Mouse (Mus musculus) granulocyte monocyte progenitor cell, adult 5-6 weeks (primary cell): ENCODE results near the gene Rapgef2. TPM values are rescaled to one million over a fixed set of nuclear protein-coding genes. Genes with fewer than 3 reads are reported as not detected.
A peak's percentile ranks its signal among the peaks of the same experiment; 100 is the strongest.
"Not testable (repeated sequence)": the region's sequence is repeated elsewhere in the genome, so short reads cannot be mapped to it uniquely, and the experiment has no call there.

ENCODE experiments used
- ATAC-seq: replicated peaks from 2 replicates; pipeline ENCODE4 v1.8.0; 2016; ENCODE audit warnings: mild to moderate bottlenecking, moderate TSS enrichment, inconsistent platforms; ENCODE audit not compliant: poor library complexity, severe bottlenecking
- total RNA-seq, 2 experiments: library from RNA; stranded (forward) in 1 of 2; stranded (reverse) in 1 of 2; fragments of 200-712, 200-1000 nt in 1 of 2; fragments of >200 nt in 1 of 2; fragmentation: Nextera tagmentation in 1 of 2; gene quantifications; 2 replicates each; pipeline ENCODE4 v1.2.3; 2014 to 2017

Gene Rapgef2
- total RNA-seq, 2 experiments from 2014 or later = 17.4 to 21.0 TPM

- ATAC-seq = no peak
These were observed 47.8 kb downstream of the Rapgef2 start for GRCm38 (mm10) chr3:79238456-79239065.

DNA sequence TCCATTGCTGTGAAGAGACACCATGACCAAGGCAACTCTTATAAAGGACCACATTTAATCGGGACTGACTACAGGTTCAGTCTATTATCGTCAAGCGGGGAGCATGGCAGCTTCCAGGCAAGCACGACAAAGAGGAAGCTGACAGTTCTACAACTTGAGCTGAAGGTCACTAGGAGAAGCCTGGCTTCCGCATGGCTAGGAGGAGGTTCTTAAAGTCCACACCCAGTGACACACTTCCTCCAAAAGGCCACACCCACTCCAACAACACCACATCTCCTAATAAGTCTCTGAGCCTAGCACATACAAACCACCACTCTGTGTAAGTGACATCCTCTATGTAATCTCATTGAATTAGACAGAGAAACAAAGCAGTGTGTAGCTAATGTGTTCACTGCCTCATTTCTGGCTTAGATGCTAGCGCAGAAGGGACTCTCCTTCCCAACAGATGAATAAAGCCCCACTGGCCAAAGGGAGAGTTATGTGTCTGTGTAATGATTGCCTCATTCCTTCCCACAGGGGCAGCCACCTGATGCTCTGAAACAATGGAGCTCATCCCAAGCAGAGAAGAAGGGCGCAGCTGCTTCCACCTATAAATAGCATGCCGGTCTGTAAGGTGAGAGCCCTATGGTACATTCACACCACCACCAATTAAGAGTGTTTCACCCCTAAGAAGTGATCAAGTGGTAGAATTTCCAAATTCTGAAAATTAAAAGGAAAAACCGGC is 48.5 kb downstream of the Rapgef2 start:
- peak; percentile 63 for ATAC-seq

- ATAC-seq = peak; percentile 22
These were observed 51.8 kb downstream of the Rapgef2 start for GRCm38 (mm10) chr3:79234485-79234884.

DNA sequence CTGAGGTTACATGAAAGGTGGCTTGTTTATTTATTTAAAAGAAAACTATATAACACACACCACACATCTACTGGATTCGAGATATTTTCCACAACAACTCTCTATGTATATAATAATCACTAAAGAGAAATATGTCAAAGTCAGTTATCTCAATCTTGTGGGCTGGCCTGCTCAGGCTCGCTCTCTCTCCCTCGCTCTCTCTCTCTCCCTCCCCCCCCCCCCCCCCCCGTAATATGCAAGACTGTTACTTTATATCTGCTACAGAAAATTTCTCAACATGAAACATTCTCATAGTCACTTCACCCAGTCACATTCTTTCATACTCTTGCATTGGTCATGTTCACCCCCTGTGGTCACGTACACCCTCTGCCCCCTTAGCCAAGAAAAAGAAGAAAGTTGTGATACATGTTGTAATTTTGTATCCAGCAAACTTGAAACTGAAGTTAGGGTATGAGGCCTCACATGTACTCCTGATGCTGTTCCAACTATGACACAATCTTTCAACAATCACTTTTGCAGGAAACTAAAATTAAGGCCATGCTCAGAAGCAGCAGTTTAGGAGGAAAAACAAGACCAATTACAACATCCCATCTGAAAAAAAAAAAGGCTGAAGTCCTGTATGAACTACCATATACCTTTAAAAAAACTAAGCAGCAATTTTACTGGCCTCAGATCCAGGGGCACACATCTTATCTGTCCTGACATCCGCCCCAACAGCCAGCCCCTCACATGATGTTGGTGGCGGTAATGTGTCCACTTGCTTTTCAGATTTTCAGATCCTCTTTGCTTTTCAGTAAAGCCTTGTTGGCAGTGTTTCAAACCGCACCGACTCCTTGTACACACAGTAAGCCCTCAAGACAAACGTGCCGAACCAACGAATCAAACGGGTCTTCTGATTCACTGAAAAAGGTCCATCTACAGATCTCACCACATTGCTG is 52.6 kb downstream of the Rapgef2 start:
- peak; percentile 61 for ATAC-seq

GRCm38 (mm10) chr3:79230718-79231117 is 55.6 kb downstream of the Rapgef2 start:
- no peak for ATAC-seq

DNA sequence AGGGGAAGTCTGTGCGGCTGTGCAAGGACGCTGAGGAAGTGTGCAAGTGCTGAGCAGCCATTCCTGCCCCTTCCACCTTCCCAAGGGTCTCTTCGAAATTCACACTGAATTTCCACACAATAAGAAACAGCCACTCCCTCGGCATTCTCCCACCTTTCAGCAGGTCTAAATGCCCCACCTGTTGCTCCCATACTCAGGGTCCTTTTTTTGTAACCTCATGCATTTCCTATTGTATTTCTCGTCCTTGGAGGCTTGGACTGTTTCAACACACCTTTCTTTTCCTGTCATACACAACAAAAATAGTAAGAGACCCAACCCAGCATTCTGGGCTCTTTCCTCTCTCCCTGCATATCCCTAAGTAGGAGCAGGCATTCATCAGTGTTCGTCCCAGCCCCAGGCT is 56.8 kb downstream of the Rapgef2 start:
- peak; percentile 25; the same call in 1 of the 2 replicates for ATAC-seq

DNA sequence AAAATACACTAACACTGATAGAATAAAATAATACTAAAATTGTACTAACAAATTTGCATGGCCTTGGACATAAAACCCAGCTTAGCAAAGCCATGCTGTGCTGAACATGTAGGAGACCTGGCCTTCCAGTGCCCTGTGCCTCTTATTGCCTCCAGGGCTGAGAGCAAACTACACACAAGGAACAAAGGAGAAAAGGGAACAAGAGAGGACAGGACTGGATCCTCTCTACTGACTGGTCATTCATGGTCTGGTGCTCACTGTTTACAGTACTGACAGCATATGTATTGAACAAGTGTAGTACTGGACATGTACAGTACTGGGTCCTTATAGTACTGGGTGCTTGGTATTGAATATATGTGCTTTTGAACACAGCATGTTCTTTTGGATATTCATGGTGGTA is 58.0 kb downstream of the Rapgef2 start:
- ATAC-seq = peak; percentile 57

DNA sequence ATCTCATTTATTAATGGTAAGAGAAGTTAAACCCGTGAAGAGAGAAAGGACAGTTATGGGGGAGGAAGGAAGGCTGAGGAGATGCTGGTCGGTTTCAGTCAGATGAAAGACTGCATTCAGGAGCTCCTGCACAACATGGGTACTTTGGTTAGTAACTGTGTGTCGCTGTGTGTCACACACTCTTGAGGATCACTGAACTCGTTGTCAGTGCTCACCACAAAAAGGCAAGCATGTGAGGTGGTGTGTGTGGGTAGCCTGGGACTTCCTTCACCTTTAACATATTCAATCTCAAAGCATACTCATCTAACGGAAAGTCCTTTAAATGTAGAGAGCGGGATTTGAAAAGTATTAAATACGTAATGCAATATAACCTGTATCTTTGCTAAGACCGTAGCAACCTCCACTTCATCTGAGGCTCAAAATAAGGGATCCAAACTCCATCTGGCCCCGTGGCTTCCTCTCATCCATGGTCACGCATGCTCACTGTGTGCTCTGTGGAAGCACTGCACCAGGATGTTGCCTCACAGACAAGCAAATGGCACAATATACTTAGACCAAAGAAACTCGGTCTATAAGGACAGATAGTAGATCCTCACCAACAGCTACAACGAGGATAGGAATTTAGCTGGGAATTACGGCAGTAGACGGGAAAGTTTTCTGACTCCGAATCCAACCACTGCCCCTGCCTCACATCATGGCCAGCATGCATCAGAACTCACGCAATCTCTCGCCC is 58.8 kb downstream of the Rapgef2 start:
- peak; percentile 82 for ATAC-seq

- not testable (repeated sequence) for ATAC-seq
These were observed 59.5 kb downstream of the Rapgef2 start for GRCm38 (mm10) chr3:79226807-79227206.

GRCm38 (mm10) chr3:79225888-79226287 is 60.4 kb downstream of the Rapgef2 start:
- no peak for ATAC-seq

DNA sequence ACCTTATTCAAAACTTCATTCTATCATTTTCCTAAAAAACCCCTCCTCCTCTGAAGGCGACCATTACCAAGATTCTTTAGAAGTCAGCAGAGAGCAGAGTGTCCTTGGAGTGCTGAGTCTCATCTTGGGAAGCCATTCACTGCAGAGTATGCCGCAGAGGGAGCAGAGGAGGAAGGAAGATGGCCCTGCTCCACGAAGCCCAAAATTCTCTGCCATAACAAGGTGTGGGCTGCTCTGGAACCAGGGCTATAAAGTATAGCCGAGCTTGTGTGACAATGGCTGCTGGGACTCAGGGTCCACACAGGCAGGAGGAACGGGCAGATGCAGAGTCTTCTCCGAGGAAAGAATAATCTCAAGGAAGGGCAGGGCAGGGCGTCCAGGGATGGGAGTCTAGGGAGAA is 62.0 kb downstream of the Rapgef2 start:
- no peak for ATAC-seq

GRCm38 (mm10) chr3:79223281-79223680 is 63.0 kb downstream of the Rapgef2 start:
- no peak for ATAC-seq

- no peak for ATAC-seq
These were observed 63.9 kb downstream of the Rapgef2 start for GRCm38 (mm10) chr3:79222192-79222960.

- peak; percentile 70 for ATAC-seq
These were observed 64.8 kb downstream of the Rapgef2 start for GRCm38 (mm10) chr3:79221296-79222191.

GRCm38 (mm10) chr3:79219144-79219930 is 67.0 kb downstream of the Rapgef2 start:
- ATAC-seq = peak; percentile 60

- no peak for ATAC-seq
These were observed 67.7 kb downstream of the Rapgef2 start for GRCm38 (mm10) chr3:79218566-79219051.

DNA sequence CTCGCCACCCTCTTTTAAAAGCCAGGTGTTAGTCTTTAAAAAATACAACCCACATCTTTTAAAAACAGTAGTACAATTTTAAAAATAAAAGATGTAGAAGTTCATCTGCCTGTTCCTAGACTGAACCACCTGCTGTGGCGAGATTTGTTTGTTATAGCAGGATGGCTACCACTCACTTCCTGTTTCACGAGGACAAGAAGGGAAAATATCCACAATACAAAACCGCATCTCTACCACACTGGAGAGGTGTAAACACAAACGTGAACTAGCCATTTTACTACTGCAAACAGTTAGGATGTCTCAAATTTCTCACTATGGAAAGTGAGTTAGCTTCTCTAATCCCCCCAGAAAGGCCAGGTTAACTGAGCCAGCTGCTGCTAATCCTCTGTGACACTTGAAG is 76.1 kb downstream of the Rapgef2 start:
- peak; percentile 79 for ATAC-seq

DNA sequence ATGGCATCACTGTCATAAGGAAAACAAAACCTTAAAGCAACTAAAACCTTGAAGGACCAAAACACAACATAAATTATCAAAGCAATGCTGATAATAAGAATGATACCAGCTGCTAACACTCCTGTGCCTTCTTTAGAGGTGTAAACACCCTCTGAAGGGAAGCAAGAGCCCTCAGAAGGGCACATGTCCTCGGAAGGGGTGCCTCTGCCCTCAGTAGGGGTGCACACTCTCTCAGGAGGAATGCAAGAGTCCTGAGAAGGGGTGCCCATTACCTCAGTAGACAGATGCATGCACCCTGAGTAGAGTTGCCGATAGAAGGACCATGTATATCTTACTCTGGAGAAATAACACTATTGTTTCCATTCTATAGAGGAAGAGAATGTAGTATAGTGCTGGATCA is 79.1 kb downstream of the Rapgef2 start:
- ATAC-seq = no peak
